Mouse (Mus musculus) brain, embryonic 14.5 days (tissue): Measurements from ENCODE around the gene Crat.

Experiments
- CTCF ChIP-seq: fragments of 200-500 bp; IDR thresholded peaks from 2 replicates; pipeline ENCODE4 v1.5.1; 2012; ENCODE audit warnings: inconsistent platforms, mild to moderate bottlenecking, moderate library complexity, borderline replicate concordance; ENCODE audit not compliant: insufficient read depth, insufficient read length; ENCODE audit errors: extremely low read depth
- POLR2A ChIP-seq: fragments of 200-500 bp; IDR thresholded peaks from 2 replicates; pipeline ENCODE4 v1.6.1; 2012; ENCODE audit warnings: mild to moderate bottlenecking, inconsistent platforms, borderline replicate concordance; ENCODE audit not compliant: poor library complexity, insufficient read depth, insufficient read length, severe bottlenecking; ENCODE audit errors: extremely low read depth

GRCm38 (mm10) chr2:30403870-30404269, 11.7 kb downstream of the Crat start:
- TF ChIP-seq POLR2A = no peak
- no peak for TF ChIP-seq CTCF
